Mouse (Mus musculus) layer of hippocampus, adult 8-10 months (tissue): ENCODE data around the gene Sept1. TPM values are rescaled to one million over a fixed set of nuclear protein-coding genes. Genes with fewer than 3 reads are reported as not detected.

Experiments used
- DNase-seq, 2 experiments: peaks; one replicate each; pipeline ENCODE4 v3.0.0; 2022; ENCODE audit warnings: low spot score in 2 of 2
- total RNA-seq, 4 experiments: library from RNA; stranded (reverse); gene quantifications; 2 replicates each; pipeline ENCODE4 v1.2.4; 2022

The Sept1 gene
- 1 to 10 TPM; 2.4 to 7.9 (median 7.0) TPM for total RNA-seq

GRCm38 (mm10) chr7:127232622-127233367 is at the start of gene Sept1, which contains the start of gene Zfp553:
Sept1 (minus strand) TSS chr7:127233130.
Zfp553 (plus strand) TSS chr7:127233061.
- DNase-seq, result peak; percentile 71 to 77

DNA sequence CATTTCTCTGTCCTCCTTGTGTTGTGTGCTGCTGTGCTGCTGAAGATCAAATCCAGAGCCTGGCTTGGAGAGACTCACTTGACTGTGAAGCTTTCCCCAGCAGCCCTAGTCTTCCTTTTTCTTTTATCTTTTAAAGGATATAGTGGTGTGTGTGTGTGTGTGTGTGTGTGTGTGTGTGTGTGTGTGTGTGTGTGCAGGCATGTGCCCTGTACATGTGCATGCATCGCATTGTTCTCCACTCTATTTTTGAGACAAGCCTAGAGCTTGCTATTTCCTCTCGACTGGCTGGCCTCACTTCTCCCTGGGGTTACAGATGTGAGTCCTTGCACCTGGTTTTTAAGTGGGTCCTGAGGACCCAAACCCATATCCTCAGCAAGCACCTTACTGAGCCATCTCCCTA is 49.3 kb upstream of the Sept1 start:
- DNase-seq, result no peak

DNA sequence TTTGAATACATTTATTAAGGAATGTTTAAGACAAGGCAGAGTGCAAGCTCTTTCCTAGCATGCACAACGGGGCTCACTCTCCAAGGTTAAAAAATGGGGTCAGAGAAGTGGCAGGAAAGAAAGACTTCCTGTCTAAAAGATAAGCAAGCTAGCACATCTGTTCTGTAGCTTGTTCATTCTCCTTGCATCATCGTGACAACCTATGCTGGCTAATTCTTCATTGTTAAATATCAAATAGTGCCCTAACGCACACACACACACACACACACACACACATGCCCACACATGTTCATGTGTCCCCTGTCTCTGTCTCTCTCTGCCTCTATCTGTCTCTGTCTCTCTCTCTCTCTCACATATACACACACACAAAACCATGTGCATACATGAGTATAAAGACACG is 48.2 kb upstream of the Sept1 start:
- no peak for DNase-seq

- DNase-seq, result no peak
These were observed 47.2 kb upstream of the Sept1 start for GRCm38 (mm10) chr7:127280092-127280491.

DNA sequence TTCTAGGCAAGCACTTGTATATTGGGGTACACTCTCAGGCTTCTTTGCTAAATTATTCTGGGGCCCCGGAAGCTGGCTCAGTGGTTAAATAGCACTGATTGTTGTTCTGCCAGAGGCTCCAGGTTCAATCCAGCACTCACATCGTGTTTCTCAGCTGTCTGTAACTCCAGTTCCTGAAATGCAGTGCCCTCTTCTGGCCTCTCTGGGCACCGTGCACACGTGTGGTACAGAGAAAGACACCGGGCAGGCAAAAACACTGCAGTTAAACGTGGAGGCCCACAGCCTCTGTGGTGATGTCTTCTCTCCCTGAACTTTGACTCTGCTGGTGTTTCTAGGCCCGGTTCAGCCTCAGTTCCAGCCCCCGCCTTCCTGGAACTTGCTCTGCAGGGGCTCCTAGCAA is 45.4 kb upstream of the Sept1 start:
- no peak for DNase-seq

- DNase-seq, result no peak
These were observed 43.6 kb upstream of the Sept1 start for GRCm38 (mm10) chr7:127276519-127276961.

DNA sequence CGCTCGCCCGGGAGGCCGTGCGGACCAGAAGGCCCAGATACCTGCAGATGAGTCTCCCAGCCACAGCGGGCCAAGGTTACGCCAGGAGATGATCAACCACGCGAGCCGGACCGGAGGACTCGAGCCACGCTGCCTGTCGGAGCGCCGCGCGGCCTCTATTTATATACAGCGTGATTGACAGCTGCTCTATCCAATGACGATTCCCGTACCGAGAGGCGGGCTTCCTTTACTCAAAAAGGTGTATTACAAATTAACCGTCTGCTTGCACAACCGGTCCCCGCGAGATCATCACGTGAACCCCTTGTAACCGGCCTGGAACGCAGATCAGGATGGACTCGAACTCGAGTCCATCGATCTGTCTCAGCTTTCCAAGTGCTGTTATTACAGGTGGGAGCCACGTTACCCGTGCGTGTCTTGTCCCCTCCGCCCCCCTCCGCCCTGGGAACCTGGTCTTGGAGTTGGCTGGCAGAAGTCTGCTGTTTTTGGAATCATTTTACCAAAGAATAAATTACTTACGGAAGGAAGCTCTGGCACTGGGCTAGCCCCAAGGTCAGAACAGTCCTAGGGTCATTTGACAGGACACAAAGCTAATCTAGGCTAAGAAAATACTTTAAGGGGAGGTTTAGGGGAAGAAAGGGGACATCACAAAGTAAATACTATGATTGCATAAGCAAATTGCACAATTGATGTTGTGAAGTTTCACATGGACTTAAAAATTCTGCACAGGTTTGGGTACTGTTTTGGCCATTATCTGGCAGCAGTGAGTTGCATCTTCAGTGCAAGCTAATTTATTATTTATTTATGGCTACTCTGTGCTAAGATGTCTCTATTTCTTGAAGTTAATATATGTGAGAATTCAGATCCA is 41.2 kb upstream of the Sept1 start, which contains the start of gene Sephs2:
Sephs2 (minus strand) TSS at position 131 of the 865 bp plus-strand sequence.
- peak; percentile 91 to 98 for DNase-seq

DNA sequence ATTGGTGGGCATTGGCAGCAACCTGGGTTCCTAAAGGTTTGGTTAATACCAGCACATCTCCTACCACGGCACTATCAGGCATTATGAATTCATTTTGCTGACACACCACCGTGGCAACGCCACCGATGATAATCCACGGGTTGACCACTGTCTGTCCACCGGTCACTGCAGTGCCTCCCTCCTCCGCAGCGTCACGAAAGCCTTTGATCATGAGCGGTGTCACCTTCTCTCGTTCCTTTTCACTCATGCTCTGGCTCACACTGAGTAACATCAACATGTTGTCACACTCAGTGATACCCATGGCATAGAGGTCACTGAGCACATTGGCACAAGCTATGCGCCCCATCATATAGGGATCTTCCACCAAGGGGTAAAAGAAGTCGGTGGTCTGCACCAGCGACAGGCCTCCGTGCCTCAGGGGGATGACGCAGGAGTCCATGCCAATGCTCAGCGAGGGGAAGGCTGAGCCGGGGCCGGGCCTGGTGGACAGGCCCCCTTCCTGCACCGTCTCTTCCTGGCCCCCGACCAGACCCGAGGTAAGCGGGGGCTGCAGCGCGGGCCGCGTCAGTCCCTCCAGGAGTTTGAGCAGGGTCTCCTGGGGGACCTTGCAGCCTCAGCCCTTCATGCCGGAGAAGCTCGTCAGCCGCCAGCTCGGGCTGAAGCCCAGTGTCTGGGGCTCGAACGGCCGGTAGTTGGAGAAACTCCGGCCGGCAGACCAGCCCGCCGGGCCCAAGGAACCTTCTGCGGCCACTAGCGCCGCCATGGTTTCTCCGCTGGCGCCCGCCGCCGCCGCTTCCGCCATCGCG is 40.4 kb upstream of the Sept1 start:
- DNase-seq, result no peak

- no peak for DNase-seq
These were observed 39.6 kb upstream of the Sept1 start for GRCm38 (mm10) chr7:127272566-127272965.

DNA sequence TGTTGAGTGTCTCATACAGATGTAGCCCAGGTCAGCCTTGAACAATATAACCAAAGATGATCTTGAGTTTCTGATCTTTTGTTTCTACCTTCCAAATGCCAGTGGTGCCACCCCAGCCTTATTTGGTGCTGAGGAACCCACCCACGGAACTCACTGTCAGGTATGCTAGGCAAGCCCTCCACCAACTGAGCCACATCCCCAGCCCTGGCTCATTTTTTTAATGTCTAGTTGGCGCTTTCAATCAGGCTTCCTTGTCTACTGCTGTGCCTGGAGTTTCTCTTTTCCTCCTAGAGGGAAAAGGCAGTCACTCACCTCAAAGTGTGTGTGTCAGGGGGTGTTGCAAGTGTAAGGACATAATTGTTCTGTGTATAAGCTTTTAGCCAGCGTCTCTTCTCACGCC is 38.2 kb upstream of the Sept1 start:
- DNase-seq, result no peak

GRCm38 (mm10) chr7:127270666-127271065 is 37.7 kb upstream of the Sept1 start:
- DNase-seq, result no peak

DNA sequence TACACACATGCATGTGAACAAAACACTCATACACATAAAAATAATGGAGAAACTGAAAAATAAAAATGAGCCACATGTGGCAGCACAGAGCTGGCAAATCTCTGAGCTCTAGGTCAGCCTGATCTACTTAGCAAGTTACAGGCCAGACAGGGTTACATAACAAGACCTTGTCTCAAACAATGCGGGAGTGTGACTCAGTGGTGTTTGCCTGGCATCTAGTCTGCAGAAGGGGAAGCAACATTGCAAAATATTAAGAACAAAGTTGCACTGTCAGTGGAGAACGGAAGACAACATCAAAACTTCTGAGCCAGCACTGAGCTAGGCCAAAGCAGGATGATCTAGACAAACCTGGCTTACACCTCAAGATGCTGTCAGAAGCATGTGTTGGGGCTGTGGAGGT is 37.3 kb upstream of the Sept1 start:
- no peak for DNase-seq

DNA sequence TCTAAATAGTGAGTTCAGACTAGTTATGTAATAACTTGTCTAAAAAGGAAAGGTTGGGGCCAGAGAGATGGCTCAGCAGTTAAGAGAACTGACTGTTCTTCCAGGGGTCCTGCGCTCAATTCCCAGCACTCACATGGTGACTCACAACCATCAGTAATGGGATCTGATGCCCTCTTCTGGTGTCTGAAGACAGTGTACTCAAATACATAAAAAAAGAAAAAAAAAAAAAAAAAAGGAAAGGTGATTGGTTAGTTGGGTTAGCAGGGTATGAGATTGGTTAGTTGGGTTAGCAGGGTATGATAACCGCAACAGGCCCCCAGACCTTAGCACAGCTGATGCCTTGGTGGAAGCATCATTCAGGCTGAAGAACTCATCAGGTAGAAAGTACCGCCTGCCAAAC is 30.6 kb upstream of the Sept1 start:
- no peak for DNase-seq

DNA sequence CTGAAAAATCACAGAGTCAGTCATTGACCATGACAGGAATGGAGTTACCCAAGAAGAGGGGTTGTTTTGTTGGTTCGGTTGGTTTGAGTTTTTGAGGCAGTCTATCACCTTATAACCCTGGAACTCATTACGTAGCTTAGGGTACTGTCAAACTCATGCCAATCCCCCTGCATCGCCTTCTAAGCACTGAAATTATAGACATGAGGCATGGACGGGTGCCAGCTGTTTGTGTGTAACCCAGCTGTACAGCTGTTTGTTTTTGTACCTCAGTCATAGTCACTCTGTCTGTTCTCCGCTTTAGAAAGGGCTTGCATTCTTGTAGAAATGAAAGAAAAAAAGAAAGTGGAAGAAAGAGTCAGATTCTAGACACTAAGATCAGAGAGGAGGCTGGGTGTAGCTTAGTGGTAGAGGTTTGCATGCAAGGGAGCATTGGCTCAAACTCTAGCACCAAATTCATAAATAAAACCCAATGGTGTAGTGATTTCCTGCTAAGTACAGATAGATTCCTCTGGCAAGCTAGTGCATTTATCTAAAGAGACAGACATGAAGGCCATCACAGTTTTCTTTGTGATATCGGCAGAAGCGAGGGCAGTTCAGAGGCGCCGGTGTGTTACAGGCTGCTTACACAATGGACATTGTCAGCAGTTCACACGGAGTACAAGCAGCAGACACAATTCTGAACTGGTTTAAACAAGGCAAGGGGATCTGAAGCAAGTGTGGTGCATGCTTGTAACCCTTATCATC is 29.5 kb upstream of the Sept1 start:
- DNase-seq, result no peak

DNA sequence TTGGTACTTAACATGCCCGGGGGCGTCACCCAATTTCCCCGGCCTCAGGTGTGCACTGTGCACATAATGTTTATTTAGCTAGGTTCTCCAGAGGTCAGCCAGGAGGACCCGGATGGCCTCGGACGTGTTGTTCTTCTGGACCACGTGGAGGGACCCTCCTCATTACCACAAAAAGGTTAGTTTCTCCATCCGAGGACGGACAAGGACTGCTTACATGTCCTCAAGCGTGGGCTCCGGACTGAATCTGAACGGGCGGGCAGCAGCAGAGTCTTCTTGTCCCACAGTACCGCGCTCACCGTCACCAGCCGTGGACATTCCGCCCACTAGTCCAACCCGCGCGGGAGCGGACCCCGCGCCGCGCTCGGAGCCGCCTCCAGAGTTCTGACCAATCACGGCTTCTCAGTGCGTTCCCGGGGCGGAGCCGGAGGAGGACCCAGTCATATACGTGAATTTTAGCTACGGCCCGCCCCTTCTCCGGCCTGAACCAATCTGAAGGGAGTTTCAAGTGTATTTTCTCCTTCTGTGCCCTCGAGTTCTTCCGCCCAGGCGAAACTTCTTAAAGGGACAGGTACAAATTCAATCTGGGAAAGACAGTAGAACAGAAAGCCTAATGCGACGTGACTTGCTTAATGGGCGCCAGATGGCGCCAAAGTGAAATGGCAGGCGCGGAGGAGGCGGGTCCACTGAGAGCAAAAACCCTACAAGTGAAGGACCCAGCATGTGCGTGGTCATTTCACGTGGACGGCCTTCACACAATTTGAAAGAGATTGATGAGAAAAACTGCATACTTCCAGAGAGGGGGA is 27.6 kb upstream of the Sept1 start, which contains the start of gene Dctpp1:
Dctpp1 (minus strand) TSS at position 401 of the 803 bp plus-strand sequence.
- DNase-seq, result peak; percentile 99

- DNase-seq, result no peak
These were observed 26.4 kb upstream of the Sept1 start for GRCm38 (mm10) chr7:127259186-127259905.

- DNase-seq, result no peak
These were observed 23.6 kb upstream of the Sept1 start for GRCm38 (mm10) chr7:127256518-127256917.

DNA sequence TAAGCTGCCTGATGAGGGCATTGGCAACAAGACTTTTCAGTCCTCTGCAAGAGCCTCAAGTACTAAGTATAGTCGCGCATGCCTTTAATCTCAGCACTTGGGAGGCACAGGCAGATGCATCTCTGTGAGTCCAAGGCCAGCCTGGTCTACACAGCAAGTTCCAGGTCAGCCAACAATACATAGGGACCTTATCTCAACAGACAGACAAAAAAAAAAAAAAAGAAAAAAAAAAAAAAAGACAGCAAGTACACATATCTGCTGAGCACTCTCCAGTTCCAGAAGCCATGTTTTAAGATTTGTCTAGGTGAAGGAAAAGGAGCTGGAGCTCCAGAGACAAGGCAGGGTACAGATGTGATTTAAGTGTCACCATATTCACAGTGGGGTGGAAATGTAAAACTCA is 23.0 kb upstream of the Sept1 start:
- DNase-seq, result no peak

DNA sequence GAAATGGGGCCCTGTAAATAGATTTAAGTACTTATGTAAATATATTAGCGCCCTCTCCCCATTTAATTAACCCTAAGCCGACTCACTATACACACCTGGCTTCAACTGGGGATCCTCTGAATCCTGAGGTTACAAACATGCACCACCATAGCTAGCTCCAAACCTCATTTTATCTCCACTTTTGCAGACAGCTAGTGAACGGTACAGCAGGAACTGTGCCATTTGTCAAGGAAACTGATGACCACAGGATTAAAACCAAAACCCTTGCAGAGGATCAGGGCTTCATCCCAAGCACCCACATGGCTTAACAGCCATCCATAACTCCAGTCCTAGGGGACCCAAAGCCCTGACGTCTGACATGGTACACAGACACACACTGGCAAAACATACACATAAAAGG is 22.1 kb upstream of the Sept1 start:
- no peak for DNase-seq
